Mouse (Mus musculus) frontal cortex, adult 2 months (tissue): ENCODE results near the gene Rnf180. TPM values are rescaled to one million over a fixed set of nuclear protein-coding genes. Genes with fewer than 3 reads are reported as not detected.
A peak's percentile ranks its signal among the peaks of the same experiment; 100 is the strongest.

Experiments used
- DNase-seq, 2 experiments: peaks; one replicate each; pipeline ENCODE4 v3.0.0; 2022; ENCODE audit warnings: low spot score in 1 of 2; ENCODE audit errors: extremely low spot score in 1 of 2
- polyA plus RNA-seq: library from polyadenylated mRNA; depleted of rRNA; stranded (reverse); fragments of >200 nt; gene quantifications from 2 replicates; pipeline ENCODE4 v1.2.3, GENCODE M21; 2012; rRNA removed

Rnf180 gene
- polyA plus RNA-seq, 1 experiment: 18.9 TPM

DNA sequence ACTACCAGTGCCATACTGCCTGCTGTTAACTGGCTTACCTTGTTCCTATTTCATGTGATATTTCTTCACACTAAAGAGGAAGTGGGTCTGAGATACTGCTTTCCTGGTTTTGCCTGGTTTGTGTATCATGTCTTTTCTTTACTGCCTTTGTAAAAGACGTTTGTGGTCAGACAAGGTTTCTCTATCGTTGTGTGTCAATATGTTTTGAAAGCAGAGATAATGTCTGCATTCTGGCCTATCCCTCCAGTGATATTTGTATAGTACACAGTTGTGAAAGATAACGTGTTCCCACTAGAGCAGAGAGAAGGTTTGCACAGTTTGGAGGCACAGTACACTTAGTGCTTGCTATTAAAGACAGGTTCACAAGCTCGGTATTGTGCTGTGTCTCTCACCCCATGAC is 154.7 kb downstream of the Rnf180 start:
- DNase-seq: no peak

DNA sequence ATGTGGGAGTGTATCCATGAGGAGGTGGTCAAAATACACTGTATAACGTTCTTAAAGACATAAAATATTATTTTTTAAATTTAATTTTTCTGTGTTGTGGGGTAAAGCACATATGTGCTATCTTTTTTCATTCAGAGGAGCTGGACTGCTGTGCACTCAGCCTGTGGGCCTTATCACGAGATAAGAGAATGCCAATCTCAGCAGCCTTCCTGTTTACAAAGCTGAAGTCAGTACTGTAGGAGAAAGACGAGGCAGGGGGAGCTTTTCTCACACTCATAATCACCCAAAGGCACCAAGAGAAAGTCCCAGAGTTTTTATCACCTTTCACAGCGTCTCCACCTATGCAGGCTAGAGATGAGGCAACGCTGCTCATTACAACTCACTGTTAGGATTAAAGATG is 160.2 kb downstream of the Rnf180 start:
- no peak for DNase-seq

DNA sequence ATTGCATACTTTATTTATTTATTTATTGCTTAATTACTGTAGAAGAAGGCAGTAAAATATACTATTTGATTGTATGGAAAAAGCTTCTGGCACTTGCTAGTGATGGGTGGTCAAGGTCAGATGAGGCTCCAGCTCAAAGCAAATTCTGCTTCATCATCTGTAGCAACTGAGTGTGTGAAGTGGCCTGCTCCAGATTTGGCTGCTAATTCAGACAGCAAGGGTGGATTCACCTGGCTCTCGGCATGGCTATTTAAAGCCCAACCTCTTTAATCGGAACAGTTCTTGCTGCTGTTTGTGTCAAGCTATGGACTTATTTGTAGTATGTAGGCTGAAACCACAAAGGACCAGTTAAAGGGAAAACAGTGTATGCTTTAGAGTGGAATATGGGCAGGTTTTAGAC is 161.8 kb downstream of the Rnf180 start:
- DNase-seq: no peak

DNA sequence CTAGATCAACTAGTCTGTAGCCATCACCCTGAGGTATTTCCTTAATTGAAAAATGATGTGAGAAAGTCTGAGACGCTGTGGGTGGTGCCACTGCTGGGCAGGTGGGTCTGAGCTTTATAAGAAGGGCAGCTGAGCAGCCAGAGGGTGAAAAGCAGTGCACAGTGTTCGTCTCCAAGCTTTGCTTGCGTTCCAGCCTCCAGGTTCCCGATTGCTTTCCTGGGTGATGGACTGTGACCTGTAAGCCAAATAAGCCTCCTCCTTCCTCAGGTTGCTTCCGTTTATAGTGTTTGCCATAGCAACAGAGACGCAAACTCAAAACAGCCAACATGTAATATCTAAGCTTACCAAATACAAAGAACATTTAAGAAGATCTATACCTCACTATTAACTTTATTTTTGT is 162.2 kb downstream of the Rnf180 start:
- no peak for DNase-seq

DNA sequence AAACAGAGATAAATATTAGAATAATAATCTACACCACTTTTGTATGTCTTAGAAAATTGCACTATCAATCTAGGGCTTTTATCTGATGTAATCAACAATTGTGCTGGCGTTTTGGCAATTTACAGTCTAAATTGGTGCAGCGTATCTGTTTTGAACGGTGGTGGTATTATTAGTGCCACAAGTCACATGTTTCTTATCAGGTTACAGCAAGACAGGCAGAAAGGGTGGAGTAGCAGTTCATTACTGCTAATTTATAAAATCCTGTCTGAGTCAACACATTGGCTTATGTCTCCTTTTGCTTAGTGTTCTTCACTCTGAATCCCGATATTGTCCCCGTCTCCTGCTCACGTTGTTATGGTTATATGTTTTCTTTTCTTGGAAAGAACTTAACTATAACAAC is 164.5 kb downstream of the Rnf180 start:
- DNase-seq: no peak

DNA sequence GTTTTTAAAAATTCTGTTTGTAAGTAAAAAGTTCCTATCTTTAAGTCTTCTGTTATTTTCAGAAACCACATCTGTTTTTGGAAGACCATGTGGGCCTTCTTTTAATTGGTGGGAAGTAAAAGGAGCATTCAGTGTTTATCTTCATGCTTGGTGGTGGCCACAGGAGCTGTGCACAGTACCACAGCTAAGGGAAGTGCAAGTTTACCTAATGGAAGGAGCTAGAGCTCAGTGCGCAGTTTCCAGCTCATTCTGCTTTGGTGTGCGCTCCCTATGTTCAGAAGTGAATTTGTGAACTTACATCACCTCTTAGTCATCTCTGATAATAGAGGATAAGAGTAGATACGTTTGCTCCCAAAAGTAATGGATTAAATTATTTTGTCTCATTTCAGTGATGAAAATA is 172.5 kb downstream of the Rnf180 start:
- no peak for DNase-seq

DNA sequence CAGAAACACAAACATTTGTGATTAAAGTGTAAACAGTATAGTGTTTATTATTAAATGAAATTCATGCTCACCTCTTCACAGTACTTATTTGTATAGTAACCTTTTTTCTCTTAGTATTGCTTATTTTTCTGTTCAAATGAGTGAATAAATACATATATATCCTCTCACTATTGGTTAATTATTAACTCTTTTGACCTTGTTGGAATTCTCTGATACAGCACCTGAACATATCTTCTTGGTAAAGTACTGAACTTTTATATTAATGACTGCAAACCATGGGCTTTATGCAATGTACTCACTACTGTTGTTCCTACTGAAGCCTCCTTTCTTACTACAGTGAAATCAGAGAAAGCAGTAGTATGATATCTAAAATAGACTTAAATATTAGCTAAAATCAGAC is 173.0 kb downstream of the Rnf180 start:
- no peak for DNase-seq

DNA sequence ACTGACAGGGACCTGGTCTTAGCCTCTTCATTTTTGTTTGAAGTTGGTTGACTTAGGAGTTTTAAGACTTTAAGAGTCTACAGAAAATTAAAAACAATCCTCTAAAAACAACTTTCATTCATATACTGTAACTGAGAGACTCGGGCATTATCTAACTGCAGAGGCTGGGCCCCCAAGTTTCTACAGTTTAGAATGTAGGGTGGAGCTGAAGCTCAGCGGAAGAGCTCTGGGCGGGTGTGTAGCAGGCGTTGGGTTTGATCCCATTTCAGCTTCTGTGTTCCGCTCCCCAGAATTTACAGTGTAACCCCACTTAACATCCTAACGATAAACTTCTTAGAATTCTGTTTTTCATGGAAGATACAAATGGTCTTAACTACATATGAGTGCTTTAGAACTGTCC is 183.0 kb downstream of the Rnf180 start:
- DNase-seq: no peak

DNA sequence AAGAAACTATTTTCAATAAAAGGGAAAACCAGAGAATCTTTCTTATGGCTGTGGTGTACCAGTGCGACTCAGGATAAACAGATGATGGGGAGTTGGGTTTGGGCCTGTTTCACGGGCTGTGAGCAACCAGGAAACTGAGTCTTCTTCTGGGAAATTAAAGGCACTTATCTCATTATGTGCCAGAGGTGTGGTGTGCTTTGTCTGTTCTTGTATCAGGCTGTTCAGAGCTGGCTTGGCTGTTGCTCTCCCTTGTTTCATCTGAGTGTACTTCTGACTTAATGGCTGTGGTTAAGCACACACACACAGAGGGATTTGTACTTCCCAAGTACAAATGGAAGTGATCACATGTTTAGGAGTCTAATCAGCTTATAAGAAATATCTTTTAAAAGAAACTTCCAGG is 190.2 kb downstream of the Rnf180 start:
- DNase-seq: no peak

DNA sequence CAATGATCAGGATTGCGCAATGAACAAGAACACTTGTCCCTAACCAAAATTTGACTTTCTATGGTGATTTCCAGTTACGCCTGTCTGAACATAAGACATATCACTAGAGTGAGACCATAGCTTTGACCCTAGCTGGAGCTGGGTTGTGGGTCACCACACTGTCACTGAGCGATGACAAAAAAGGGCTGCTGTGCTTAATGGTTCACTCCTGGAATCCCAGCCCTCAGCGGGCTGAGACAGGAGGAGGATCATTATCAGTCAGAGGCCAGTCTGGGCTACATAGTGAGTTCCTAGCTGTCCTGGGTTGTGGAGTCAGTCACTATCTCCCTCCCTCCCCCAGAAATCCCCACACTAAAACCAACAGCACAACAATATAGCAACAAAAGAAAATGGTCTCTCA is 193.9 kb downstream of the Rnf180 start:
- DNase-seq: no peak

DNA sequence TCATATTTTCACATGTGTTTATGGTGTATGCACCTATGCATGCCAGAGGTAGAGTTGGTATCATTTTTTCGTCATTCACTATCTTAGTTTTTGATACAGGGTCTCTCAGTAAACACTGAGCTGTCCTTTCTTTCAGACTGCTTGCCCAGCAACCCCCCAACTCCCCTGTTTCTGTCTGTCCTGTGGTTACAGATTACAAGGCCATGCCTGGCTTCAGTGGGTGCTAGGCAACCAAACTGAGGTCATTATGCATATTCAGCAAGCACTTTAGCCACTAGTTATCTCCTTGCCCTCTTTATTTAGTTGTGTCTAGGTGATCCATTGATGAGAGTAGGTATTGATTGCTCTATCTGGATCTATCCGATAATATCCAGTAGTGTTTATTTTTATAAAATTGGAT is 198.3 kb downstream of the Rnf180 start:
- DNase-seq: no peak

DNA sequence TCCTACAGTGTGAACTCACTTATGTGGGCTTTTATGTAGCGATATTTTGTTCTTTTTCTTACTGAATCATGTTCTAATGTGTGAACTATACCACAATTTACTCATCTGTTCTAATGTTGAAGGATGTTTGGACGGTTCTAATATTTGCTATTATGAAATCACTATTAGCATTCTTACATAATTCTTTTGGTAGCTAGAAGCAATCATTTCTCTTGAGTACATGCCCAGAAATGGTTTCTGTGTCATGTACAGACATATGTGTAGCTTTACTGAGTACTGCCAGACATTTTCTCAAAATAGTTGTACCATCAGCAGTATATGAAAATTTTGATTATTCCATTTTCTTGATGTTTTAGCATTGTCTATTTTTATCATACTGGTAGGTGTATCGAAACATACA is 205.3 kb downstream of the Rnf180 start:
- DNase-seq: peak in 1 of 2 experiments; percentile 4

DNA sequence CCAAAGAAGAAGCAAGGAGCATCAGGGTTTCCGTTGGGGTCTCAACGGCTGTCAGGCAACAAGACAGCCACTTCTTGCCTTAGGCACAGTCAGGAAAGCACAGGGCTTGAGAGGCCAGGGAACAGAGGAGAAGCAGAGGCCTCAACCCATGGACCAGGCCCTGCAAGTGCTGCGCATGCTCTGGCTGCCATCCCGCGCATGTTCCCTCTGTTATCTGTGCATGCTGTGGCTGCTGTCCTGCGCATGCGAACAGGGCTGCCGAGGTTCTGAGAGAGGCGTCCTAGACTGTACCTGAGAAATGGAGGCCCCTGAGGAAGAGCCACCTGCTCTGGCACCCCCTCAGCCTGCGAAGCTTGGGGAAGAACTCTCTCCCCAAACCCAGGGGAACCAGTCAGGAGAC is 212.8 kb downstream of the Rnf180 start, which contains the start of gene 4933425L06Rik:
TSS of gene 4933425L06Rik (plus strand) at position 261 of the 400 bp plus-strand sequence.
- DNase-seq: no peak

Other genes starting within 250 kb of the Rnf180 start
- 73.3 and 76.2 TPM in 2 replicates for gene Rgs7bp, start 239.9 kb downstream of the Rnf180 start, polyA plus RNA-seq
- not detected in 2 replicates for gene 4933425L06Rik, start 212.7 kb downstream of the Rnf180 start, polyA plus RNA-seq
- 6.0 and 8.0 TPM in 2 replicates for gene Htr1a, start 148.8 kb upstream of the Rnf180 start, polyA plus RNA-seq